Mouse (Mus musculus): ENCODE results near the gene Rdh8. TPM values are rescaled to one million over a fixed set of nuclear protein-coding genes. Genes with fewer than 3 reads are reported as not detected.
A peak's percentile ranks its signal among the peaks of the same experiment; 100 is the strongest.
"Not testable (repeated sequence)": the region's sequence is repeated elsewhere in the genome, so short reads cannot be mapped to it uniquely, and the experiment has no call there.

Gene Rdh8
- total RNA-seq, 2 experiments from 2014 or later, result not detected

DNA sequence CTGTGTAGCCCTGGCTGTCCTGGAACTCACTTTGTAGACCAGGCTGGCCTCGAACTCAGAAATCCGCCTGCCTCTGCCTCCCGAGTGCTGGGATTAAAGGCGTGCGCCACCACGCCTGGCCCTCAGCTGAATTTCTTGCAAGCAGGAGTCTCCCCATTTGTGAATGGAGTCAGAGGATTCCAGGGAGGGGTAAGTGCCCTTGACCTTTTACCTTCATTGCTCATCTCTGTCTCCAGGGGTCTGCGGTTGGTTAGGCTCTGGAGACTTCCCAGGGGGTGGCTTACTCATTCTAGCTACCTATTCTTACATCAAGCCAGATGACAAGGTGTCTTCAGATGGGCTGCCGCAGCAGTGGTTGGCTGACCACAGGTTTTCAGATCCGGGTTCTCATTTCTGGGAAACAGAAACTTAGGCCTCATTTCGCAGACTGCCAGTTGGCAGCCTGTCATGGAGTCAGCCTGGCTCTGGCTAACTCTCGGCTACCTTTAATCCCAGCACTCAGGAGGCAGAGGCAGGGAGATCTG is 17.2 kb downstream of the Rdh8 start:
- DNase-seq; intact Hi-C loops (cut with DNase I): not testable (repeated sequence)

DNA sequence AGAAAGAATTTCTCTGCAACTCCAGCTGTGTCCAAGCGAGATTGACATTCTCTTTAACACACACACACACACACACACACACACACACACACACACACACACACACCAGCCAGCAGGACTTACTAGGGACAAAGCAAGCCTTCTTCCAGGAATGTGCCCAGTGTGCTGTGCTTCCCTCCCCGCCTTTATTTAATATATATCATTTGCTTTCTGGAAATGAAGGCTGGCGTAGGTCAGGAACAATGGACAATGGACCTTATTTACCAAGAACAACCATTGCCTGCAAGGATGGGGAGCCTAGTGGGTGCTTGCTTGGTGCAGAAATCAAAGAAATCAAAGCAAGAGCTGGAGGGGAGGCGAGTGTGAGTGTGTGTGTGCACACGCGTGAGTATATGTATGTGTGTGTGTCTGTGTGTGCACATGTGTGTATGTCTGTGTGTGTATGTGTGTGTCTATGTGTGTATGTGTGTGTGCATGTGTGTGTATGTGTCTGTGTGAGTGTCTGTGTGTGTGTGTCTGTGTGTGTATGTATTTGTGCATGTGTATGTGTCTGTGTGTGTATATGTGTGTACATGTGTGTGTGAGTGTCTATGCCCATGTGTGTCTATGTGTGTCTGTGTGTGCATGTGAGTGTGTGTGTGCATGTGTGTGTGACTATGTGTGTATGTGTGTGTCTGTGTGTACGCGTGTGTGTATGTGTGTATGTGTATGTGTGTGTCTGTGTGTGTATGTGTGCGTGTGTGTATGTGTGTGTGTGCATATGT is 19.1 kb downstream of the Rdh8 start:
- intact Hi-C loops (cut with DNase I), result no loop called here
- DNase-seq, result no peak

DNA sequence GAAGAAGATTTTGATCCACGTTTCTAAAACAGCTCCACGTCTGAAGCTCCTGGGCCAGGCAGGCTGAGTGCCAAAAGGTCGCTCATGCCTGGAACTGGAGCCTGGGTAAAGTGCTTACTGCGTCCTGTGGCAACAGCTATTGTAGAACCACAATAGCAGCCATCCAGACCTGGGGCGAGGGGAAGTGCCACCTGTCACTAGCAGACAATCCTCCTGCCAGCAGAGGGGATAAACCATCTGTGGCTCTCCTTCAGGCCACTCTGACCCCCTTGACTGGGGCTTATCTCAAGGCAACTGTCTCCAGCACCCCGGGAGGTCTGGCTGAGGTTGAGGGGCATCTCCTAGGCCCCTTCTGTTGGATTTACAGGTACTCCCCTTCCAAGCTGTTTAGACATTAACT is 20.6 kb downstream of the Rdh8 start:
- DNase-seq, result peak; percentile 34
- intact Hi-C loops (cut with DNase I), result no loop called here

DNA sequence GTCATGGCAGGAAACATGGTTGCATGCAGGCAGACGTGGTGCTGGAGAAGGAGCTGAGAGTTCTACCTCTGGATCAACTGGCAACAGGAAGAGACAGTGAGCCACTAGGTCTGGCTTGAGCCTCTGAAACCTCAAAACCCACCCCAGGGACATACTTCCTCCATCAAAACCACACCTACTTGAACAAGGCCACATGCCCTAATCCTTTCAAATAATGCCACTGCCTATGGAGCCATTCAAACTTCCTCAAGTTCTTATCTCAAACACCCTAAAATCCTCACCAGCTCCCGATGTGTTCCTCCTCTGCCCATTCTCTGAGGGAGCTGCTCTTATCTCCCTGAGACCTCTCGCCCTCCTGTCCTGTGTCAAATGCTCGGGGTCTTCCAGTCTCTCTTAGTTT is 23.9 kb downstream of the Rdh8 start:
- intact Hi-C loops (cut with DNase I), result no loop called here

DNA sequence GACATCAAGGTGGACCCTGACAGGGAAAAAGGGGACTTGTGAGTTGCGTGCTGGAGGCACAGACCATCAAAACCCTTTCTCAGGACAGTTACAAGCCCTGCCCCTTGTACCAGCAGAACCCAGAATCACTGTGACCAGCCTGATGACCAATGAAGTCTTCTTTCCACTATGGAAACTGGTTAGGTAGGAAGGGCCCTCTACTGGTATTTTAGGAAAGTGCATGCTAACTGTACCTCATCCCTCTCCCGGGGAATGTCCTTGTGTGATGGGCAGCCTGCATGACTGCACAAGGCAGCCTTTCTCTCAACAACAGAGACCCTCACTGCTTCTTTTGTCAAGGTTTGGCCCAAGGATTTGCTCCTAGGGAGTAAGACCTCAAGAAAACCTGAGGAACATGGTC is 24.4 kb downstream of the Rdh8 start:
- DNase-seq, result no peak
- intact Hi-C loops (cut with DNase I), result no loop called here

More for the DNA sequence above, 23.9 kb downstream of the Rdh8 start:
- DNase-seq, result no peak

DNA sequence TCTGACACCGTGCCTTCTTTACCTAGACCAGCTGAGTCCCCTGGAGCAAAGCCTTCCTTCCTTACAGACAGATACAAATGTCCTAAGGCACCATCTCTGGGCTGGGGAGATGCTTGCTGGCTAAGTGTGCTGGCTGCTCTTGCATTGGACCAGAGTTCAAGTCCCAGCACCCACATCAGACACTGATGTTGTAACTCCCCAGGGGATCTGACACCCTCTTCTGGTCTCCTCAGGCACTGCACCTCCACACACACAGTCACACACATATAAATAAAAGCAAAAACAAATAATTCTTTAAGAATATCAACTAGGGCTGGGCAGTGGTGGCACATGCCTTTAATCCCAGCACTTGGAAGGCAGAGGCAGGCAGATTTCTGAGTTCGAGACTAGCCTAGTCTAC is 31.9 kb downstream of the Rdh8 start:
- no peak for DNase-seq
- intact Hi-C loops (cut with DNase I), result no loop called here

DNA sequence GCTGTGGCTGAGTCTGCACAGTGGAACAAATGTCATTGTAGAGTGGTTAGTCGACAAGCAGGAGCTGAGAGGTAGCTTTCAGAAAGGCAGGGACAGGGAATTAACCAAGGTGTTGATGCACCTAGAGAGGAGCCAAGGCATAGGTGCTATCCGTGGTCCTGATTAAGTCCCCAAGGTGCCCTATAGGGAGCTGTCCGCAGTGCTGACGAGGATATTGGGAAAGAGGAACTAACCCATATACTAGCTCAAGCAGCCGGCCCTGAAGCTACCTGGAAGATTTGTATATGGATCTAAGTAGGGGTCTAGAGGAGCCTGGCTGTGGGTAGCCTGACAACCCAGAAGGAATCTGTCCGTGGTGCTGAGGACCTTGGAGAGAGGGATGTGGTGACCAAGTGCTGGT is 38.8 kb downstream of the Rdh8 start:
- intact Hi-C loops (cut with DNase I), result no loop called here
- DNase-seq, result no peak

DNA sequence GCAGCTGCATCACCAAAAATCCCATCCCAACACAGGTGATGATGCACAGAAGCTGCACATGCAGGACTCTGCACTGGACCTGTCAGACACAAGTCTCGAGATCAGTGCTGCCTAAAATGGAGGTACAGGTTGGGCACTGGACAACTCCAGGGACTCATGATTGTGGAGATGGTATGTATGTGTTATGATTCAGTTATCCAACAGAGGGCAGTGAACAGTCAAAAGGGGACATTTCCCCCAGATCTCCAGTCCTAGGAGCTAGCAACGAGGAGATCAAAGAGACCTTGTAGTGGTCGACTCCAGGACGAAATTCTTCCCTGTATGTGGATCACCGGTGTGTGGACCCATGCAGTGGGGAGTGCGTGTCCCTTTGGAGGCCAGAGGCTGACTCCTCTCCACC is 41.6 kb downstream of the Rdh8 start:
- DNase-seq, result no peak
- intact Hi-C loops (cut with DNase I), result no loop called here

DNA sequence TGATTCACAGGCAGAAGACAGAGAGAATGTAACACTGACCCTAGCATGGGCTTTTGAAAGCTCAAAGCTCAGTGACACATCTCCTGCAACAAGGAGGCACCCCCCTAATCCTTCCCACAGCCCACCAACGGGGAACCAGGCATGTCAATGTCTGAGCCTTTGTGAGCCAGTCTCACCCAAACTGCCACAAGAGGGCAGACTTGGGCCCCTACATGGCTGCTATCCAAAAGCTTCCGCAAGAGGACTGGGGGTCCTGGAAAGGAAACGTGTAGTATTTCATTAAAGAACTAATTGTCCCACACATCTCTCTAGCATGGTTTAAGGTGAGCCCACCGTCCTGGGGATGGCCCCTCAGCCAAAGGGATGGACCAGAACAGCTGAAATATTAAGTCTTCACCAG is 43.5 kb downstream of the Rdh8 start:
- DNase-seq, result peak; percentile 41
- intact Hi-C loops (cut with DNase I), result no loop called here

DNA sequence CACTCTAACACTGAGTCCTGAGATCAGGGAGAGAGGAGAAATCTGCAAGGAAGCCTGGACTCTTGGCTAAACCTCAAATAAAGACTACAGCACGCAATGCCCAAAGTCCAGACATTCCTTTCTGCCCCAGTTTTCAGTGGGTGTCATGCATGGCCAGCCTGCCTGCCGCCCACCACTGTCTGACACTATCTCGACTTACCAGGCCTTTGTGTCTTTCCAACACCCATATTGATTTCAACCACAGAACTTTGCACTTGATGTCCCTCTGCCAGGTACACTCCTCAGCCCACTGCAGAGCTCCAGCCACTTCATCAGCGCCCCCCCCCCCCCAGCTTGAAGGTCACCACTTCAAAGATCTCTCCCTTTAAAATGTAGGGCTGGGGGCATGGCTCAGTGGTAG is 43.9 kb downstream of the Rdh8 start:
- intact Hi-C loops (cut with DNase I), result no loop called here
- DNase-seq, result no peak

DNA sequence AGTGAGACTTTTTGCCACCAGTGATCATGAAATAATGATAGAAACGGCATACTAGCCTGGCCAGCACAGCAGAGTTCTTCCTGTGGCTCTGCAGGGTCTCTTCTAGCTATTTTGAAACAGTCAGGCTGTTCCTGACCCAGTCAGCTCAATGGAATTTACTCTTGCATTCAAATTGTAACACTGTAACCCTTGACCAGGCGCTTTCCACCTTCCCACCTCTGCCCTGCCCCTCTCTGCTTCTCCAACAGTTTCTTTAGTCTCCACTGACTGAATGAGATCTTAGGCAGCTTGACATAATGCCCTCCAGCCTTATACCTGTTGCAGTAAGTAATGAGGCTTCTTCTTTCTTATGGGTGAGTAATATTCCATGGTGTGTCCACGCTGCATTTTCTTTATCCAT is 48.6 kb downstream of the Rdh8 start:
- no peak for DNase-seq
- intact Hi-C loops (cut with DNase I), result no loop called here

DNA sequence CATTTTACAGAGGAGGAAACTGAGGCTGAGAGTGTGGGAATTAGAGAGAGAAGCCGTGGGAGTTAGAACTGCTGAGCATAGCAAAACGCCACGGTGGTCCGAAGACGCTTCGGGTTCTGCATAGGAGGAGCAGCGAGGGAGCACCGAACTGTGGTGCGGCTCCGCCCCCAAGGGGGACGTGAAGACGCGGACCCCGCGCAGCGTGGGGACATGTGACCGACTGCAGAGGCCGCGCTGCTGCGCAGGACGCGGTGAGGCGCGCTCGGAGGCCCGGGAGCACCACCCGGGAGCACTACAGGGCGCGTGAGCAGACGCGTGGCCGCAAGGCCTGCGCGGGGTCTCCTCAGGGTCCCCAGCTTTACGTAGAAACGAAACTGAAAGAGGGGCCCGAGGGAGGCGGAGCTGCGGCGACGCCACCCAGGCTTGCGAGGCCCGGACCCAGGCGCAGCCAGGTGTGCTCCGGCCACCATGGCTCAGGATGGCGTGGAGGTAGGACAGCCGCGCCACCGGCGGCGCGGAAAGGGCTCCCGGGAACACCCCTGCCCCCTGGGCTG is 50.2 kb downstream of the Rdh8 start, which contains the start of gene A230050P20Rik:
TSS of gene A230050P20Rik (plus strand) at position 195 of the 554 bp plus-strand sequence.
- DNase-seq, result peak; percentile 32
- intact Hi-C loops (cut with DNase I), result no loop called here

DNA sequence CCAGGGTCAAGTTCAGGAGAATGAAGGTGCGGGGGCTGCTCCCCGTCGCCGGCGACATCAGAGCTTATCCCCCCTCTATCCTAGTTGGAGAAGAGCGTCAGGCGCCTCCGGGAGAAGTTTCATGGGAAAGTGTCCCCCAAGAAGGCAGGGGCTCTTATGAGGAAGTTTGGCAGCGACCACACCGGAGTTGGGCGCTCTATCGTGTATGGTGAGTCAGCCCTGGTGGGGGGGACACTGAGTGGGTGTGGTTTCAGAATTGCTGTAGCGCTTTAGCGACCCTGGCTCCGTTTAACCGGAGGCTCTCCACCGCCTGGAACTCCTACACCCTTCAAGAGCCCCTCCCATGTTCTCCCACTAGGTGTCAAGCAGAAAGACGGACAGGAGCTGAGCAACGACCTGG is 50.9 kb downstream of the Rdh8 start:
- intact Hi-C loops (cut with DNase I), result no loop called here
- no peak for DNase-seq

DNA sequence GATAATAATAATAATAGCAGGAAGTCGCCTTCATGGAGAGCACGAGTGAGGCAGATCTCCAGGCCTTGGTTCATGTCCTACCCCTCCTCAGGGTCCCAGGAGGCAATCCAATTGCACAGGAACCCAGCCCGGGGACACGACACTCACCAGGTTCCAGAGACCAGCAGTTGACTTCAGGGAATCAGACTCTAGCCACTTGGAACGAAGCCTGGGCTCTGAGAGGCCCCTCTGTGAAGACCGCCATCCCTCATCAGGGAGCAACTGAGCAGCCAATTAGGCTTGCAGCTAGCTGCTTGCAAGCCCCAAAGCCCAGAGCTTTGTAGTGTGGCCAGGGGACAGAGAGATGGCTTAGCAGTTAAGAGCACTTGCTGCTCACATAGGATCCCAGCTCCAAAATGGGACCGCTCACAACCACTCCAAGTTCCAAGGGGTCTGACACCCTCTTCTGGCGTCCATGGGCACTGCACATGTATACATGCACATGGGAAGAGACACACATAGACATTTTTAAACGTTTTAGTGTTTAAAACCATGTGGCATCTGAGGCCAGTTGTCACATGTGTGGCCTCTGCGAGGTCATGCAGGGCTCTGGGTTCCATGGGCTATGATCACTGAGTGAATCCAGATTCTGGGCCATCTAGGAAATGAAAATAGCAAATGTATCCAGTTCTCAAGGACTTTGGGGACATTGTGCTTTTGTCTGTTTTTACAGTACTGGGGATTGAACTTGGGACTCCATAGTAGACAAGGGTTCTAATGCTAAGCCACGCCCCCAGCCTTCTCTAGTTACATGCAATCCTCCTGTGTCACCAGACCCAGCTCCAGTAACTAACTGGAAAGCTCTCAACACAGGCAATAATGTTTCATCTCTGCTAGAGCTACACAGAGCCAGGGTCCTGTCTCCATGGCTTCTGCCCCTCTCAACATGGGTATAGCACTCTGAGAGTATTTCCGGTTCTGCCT is 52.2 kb downstream of the Rdh8 start:
- intact Hi-C loops (cut with DNase I), result no loop called here
- DNase-seq, result no peak

DNA sequence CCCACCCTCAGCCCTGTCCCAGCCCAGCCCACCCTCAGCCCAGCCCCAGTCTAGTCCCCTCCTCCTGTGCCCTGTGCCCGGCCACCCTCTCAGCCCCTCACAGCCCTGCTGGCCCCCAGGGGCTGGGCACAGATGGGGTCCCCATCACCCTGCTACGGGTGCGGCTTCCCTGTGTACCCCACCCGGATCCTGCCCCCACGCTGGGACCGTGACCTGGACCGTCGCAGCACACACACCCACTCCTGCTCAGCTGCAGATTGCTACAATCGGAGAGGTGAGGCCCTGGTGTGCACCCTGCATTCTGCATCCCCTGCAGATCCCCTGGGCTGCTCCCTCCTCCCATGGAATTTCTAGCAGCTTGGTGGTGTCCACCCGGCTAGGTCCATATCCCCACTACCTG is 54.7 kb downstream of the Rdh8 start:
- no peak for DNase-seq
- intact Hi-C loops (cut with DNase I), result no loop called here

DNA sequence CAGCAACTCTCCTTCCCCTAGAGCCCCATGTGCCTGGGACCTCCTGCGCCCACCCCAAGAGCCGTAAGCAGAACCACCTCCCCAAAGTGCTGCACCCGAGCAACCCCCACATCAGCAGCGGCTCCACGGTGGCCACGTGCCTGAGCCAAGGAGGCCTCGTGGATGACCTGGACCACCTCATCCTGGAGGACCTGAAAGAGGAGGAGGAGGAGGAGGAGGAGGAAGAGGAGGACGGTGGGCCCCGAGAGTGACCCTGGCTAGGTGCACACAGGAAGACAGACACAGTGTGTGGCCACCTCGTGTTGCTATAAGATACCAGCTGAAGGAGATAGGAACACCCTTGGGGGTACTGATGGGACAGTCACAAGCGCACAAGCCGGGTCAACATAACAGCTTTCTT is 55.2 kb downstream of the Rdh8 start:
- no peak for DNase-seq
- intact Hi-C loops (cut with DNase I), result no loop called here

DNA sequence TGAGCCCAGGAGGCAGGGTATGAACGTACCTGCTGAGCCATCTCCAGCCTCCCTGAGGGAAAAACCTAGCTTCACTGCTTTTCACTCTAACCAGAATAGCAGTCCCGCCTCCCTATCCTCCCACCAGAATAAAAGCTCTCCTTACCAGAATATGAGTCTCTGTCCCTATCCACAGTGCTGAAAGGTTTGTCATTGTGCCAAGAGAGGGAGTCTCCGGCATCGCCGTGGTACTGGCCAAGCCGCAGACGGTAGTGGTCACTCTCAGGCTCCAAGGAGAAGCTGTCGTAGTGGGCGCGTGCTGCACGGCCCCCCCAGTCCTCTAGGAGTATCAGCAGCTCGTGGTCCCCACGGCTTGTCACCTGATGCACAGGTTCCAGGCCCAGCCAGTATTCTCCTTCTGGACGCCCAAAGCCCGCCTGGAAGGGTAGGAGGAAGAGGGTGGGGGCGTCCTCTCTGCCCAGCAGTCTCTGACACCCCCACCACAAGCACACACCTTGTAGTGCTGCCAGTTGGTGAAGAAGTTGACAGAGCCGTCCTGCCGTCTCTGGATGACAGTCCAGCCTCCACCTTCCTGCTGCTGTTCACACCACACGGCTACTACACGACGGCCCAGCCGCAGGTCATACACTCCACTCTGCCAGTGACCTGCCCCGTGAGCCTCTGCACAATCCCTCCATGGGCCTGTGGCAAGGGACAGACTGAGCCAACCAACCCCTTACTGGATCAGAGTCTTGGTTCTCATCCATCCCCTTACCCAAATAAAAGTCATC is 56.9 kb downstream of the Rdh8 start:
- no peak for DNase-seq
- intact Hi-C loops (cut with DNase I), result no loop called here
